Mouse (Mus musculus) embryo, embryonic 9.5 days (tissue): ENCODE results near the gene Htr3b.

Source experiments
- DNase-seq: peaks from one replicate; pipeline ENCODE4 v3.0.0-alpha.2; 2017; ENCODE audit errors: extremely low spot score

Htr3b gene

GRCm38 (mm10) chr9:48928781-48929180 lies 36.0 kb downstream of the Htr3b start:
- no peak for DNase-seq

DNA sequence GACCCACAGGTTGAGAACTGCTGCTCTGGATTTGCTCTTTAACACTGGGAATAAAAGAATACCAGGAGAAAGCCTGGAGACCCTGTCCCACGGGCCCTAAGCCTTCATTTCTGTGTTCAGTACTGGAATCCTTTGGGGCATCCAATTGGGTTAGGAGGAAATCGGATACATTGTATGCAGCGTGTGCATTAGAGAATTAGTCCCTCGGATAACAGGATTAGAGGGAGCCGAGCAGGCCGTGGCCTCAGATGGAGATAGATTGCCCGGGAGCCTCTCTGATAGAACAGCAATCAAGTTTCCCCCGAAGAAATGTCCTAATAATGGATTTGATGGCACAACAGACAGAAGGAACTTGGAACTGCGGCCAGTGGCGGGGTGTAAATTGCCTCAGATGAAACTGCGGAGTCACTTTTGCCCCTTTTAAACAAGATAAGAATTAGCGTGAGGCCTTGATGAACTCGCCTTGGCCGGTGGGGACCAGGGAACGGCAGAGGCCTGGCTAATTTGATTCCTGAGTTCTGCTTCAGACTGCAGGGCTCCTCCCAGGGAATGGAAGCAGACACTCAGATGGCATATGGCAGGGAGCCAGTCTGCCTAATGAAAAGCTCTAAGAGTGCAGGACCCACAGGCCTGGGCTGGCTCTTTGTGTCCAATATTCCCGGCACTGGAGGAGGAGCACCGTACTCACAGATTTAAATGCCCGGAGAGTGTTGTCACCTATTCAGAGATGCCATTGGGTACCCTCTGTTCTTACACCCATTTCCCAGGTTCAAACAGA lies 48.6 kb downstream of the Htr3b start:
- no peak for DNase-seq

GRCm38 (mm10) chr9:48910885-48911537 lies 53.8 kb downstream of the Htr3b start, which contains the start of gene Htr3a:
TSS of gene Htr3a (minus strand) at chr9:48911099.
- DNase-seq: peak; percentile 51

DNA sequence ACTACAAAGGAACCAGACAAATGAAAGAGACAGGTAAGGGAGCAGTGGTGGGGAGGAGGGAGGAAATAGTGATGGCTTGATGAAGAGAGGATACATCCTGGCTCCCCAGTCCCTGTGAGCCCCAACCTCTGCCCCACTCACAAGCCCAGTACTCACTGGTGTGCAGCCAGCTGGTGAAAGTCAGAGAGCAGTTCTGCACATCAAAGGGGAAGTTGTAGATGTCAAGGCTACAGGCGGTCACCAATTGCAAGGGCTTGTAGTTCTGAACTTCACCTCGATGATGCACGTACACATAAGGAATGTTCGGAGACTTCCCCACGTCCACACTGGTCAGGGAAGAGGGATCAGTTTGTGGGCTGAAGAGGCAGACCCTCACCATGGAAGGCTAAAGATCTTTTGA lies 60.4 kb downstream of the Htr3b start:
- no peak for DNase-seq

DNA sequence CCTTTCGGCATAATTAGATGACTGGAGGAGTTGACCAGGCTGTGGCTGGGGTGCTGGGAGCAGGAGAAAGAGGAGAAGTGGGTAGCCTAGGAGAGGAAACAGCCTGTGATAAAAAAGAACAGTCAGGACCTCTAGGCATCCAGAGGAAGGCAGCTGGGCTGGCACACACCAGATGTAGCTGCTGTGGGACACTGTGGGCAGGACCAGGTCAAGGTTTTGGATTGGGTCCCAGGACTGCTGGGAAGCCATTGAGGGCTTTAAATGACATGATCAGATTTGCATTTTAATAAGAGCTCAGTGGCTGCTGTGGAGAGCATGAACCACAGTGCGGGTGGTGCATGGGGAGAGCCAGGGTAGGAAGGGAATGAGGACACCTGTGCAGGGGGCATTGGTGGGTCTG lies 61.0 kb downstream of the Htr3b start:
- no peak for DNase-seq

- peak; percentile 49 for DNase-seq
Observed at GRCm38 (mm10) chr9:48898551-48898950, 66.2 kb downstream of the Htr3b start.

GRCm38 (mm10) chr9:48895819-48896536 lies 68.8 kb downstream of the Htr3b start:
- DNase-seq: peak; percentile 68

DNA sequence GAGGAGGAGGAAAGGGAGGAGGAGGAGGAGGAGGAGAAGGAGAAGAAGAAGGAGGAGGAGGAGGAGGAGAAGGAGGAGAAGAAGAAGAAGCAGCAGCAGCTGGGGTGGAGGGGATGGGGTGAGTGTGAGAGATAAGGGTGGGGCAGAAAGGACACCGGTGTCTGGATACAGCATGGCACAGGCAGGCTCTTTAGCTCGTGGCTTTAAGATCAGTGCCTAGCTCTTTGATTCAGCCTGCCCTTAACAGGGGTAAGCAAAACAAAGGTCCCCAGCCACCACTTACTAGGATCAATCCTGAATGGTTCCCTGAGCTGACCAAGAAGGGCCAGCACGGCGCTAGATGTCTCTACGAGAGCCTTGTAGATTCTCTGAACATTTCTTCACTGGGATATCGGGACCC lies 70.0 kb downstream of the Htr3b start:
- DNase-seq: no peak

DNA sequence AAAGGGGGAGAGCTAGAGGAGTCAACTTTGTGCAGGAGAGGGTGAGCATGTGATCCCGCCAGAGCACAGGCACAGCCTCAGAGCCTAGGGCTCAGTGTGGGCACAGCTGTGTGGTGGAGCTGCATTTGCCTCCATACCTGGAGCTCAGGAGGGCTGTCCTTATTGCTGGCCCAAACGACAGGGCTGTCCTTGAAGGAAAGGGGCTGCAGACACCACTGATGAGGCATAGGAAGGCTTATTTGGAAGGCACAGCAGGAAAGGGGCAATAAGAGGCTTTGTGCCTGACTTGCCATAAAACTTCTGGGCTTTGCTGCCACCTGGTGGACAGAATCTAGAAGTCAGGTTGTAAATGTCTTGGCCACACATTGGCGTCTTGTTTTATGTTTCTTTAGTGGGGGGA lies 70.8 kb downstream of the Htr3b start:
- peak; percentile 80 for DNase-seq

DNA sequence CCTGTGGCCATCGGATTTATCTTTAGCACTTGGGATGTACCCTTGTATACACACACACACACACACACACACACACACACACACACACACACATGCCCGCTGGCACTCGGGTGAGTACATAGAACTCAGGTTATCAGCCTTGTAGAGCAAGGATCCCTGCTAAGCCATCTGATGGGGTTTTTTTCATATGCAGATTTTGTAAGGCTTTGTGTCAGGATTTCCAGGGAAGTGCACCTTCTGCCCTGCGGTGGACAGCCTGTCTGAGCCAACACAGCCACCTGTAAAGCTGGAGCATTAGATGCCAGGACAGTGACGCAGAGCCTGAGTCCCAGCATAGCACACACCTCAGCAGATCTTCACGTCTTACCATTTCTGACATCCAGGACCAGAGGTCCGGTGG lies 75.7 kb downstream of the Htr3b start:
- no peak for DNase-seq
